Mouse (Mus musculus) gastrocnemius, postnatal 10 days (tissue): ENCODE data around the gene Ccl19. TPM values are rescaled to one million over a fixed set of nuclear protein-coding genes. Genes with fewer than 3 reads are reported as not detected.
"Not testable (repeated sequence)": the region's sequence is repeated elsewhere in the genome, so short reads cannot be mapped to it uniquely, and the experiment has no call there.

Experiments used
- DNase-seq: peaks from one replicate; pipeline ENCODE4 v3.0.0; 2021; ENCODE audit warnings: mixed read lengths
- long read RNA-seq, 2 experiments: library from polyadenylated mRNA; stranded (forward); transcript quantifications; one replicate each; pipeline ENCODE4 v2.0.0; 2021
- total RNA-seq, 2 experiments: library from RNA; stranded (reverse); gene quantifications; 2 replicates each; pipeline ENCODE4 v1.2.3; 2021

Gene Ccl19
- not detected for total RNA-seq
- long read RNA-seq, experiment 1: 0 reads
- long read RNA-seq, experiment 2: 0 reads

GRCm38 (mm10) chr4:42756477-42756876 lies at the start of gene Ccl19:
Ccl19 (minus strand) TSS chr4:42756577.
- DNase-seq: not testable (repeated sequence)

GRCm38 (mm10) chr4:42773893-42774292 lies 17.5 kb upstream of the Ccl19 start, which contains the start of gene Ccl21a:
Ccl21a (minus strand) TSS chr4:42773993.
- not testable (repeated sequence) for DNase-seq

DNA sequence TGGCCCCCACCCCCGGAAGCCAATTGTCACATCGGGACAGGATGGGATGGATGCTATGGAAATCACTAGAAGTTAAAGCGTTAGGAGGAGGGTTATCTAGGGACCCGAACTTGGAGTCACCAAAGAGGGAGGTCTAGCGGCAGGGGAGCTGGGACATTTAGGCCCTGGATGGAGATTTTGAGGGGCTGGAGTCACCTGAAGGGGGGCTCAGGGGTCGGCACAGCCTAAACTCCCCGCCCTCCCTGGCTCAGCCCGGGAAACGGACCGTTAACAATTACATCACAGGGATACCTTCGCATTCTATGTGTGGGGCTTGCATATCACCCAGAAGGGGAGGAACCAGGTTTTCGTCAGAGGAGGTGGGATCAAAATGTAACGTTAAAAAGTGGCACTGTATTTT lies 21.1 kb downstream of the Ccl19 start, which contains the start of gene 4930578G10Rik:
Gene 4930578G10Rik (plus strand): TSS at position 301 of the 400 bp plus-strand sequence.
- not testable (repeated sequence) for DNase-seq

Other genes with a start within 250 kb of the Ccl19 start
- not detected for gene Fam205a2, start 228.4 kb downstream of the Ccl19 start, total RNA-seq
- gene Gm10591, start 144.4 kb downstream of the Ccl19 start, total RNA-seq: not detected
- 1 to 10 TPM; 1.7 to 2.1 TPM for gene Gm2564, start 126.9 kb downstream of the Ccl19 start, total RNA-seq
- gene Ccl27b, start 101.3 kb downstream of the Ccl19 start, total RNA-seq: not detected
- not detected for gene Il11ra2, start 94.7 kb downstream of the Ccl19 start, total RNA-seq
- gene 4930578G10Rik, start 21.0 kb downstream of the Ccl19 start, total RNA-seq: not detected
- 1 to 10 TPM; 7.7 to 8.6 TPM for gene Ccl21a, start 17.4 kb upstream of the Ccl19 start, total RNA-seq
- gene Fam205a1, start 97.3 kb upstream of the Ccl19 start, total RNA-seq: not detected
- not detected for gene Gm12394, start 100.2 kb upstream of the Ccl19 start, total RNA-seq
- gene Fam205c, start 117.7 kb upstream of the Ccl19 start, total RNA-seq: under 1 TPM; 0.38 to 0.63 TPM
- 1 to 10 TPM in 1 of 2 experiments, under 1 TPM in 1; 0.78 to 1.3 TPM for gene Phf24, start 160.1 kb upstream of the Ccl19 start, total RNA-seq
- 100 to 1,000 TPM; 114 to 122 TPM for gene Dnajb5, start 193.2 kb upstream of the Ccl19 start, total RNA-seq
- gene 1700022I11Rik, start 213.0 kb upstream of the Ccl19 start, total RNA-seq: not detected
- gene Vcp, start 243.9 kb upstream of the Ccl19 start, total RNA-seq: 100 to 1,000 TPM; 270 to 274 TPM